Mouse (Mus musculus) cerebellum, adult 9-10 months (tissue): ENCODE results near the gene Fam166b.

Source experiments
- DNase-seq: peaks from one replicate; pipeline ENCODE4 v3.0.0; 2022

Fam166b gene

GRCm38 (mm10) chr4:43427501-43428179, 1.3 kb downstream of the Fam166b start:
- no peak for DNase-seq

GRCm38 (mm10) chr4:43426487-43426886, 2.4 kb downstream of the Fam166b start:
- DNase-seq = no peak

- DNase-seq = no peak
Measured at GRCm38 (mm10) chr4:43425648-43426380, 3.1 kb downstream of the Fam166b start.

- no peak for DNase-seq
Measured at GRCm38 (mm10) chr4:43425197-43425596, 3.7 kb downstream of the Fam166b start.

GRCm38 (mm10) chr4:43424072-43424471, 4.9 kb downstream of the Fam166b start:
- DNase-seq = no peak

- no peak for DNase-seq
Measured at GRCm38 (mm10) chr4:43423267-43423934, 5.5 kb downstream of the Fam166b start.

GRCm38 (mm10) chr4:43421632-43422240, 7.2 kb downstream of the Fam166b start:
- no peak for DNase-seq

- peak; percentile 89 for DNase-seq
Measured at GRCm38 (mm10) chr4:43420305-43420704, 8.6 kb downstream of the Fam166b start.

GRCm38 (mm10) chr4:43419801-43420281, 9.1 kb downstream of the Fam166b start:
- DNase-seq = no peak

- no peak for DNase-seq
Measured at GRCm38 (mm10) chr4:43418973-43419656, 9.8 kb downstream of the Fam166b start.

- DNase-seq = no peak
Measured at GRCm38 (mm10) chr4:43418450-43418849, 10.5 kb downstream of the Fam166b start.

- no peak for DNase-seq
Measured at GRCm38 (mm10) chr4:43417269-43418062, 11.5 kb downstream of the Fam166b start.

GRCm38 (mm10) chr4:43416071-43416490, 12.9 kb downstream of the Fam166b start:
- no peak for DNase-seq

GRCm38 (mm10) chr4:43415221-43416070, 13.5 kb downstream of the Fam166b start:
- DNase-seq = no peak

- no peak for DNase-seq
Measured at GRCm38 (mm10) chr4:43414761-43415160, 14.2 kb downstream of the Fam166b start.

GRCm38 (mm10) chr4:43407071-43407920, 21.6 kb downstream of the Fam166b start:
- no peak for DNase-seq

GRCm38 (mm10) chr4:43406162-43406971, 22.6 kb downstream of the Fam166b start:
- peak; percentile 60 for DNase-seq

GRCm38 (mm10) chr4:43404697-43405096, 24.2 kb downstream of the Fam166b start:
- DNase-seq = no peak

GRCm38 (mm10) chr4:43402212-43402611, 26.7 kb downstream of the Fam166b start:
- no peak for DNase-seq
